Mouse (Mus musculus) heart, adult 2 months (tissue): Measurements from ENCODE around the gene Heg1. TPM values are rescaled to one million over a fixed set of nuclear protein-coding genes. Genes with fewer than 3 reads are reported as not detected.

Source experiments
- DNase-seq, 2 experiments: peaks; one replicate each; pipeline ENCODE4 v3.0.0; 2021
- H3K27ac ChIP-seq: fragments of 200-600 bp; 2 replicates; pipeline ENCODE4 v1.8.1; 2022
- H3K27me3 ChIP-seq: fragments of 200-500 bp; 2 replicates; pipeline ENCODE4 v1.6.1; 2012; ENCODE audit warnings: mild to moderate bottlenecking, low read length, inconsistent platforms, mixed read lengths; ENCODE audit not compliant: control insufficient read depth, insufficient read depth
- H3K36me3 ChIP-seq: fragments of 200-500 bp; 2 replicates; pipeline ENCODE4 v1.6.1; 2012; ENCODE audit warnings: low read length, inconsistent platforms; ENCODE audit not compliant: control insufficient read depth, insufficient read depth
- H3K4me1 ChIP-seq: fragments of 200-500 bp; 2 replicates; pipeline ENCODE4 v1.6.1; 2011; ENCODE audit warnings: low read length; ENCODE audit not compliant: control insufficient read depth, insufficient read depth
- H3K4me3 ChIP-seq: fragments of 200-600 bp; 2 replicates; pipeline ENCODE4 v1.8.1; 2022
- H3K79me2 ChIP-seq: fragments of 200-500 bp; replicated peaks from 2 replicates; pipeline ENCODE4 v1.6.1; 2012; ENCODE audit warnings: mild to moderate bottlenecking, inconsistent platforms, low read length, moderate library complexity, mixed read lengths; ENCODE audit not compliant: control insufficient read depth, insufficient read depth
- H3K9ac ChIP-seq: fragments of 200-500 bp; 2 replicates; pipeline ENCODE4 v1.6.1; 2012; ENCODE audit warnings: low read depth, mild to moderate bottlenecking, control low read depth, inconsistent platforms, low read length, mixed read lengths
- CTCF ChIP-seq: fragments of 200-600 bp; IDR thresholded peaks from 2 replicates; pipeline ENCODE4 v1.8.1; 2022; ENCODE audit warnings: antibody characterized with exemption, mild to moderate bottlenecking, moderate library complexity
- EP300 ChIP-seq: fragments of 200-500 bp; IDR thresholded peaks from 2 replicates; pipeline ENCODE4 v1.6.1; 2011; ENCODE audit warnings: low read depth, low read length, control low read depth; ENCODE audit not compliant: insufficient read depth
- POLR2A ChIP-seq: fragments of 200-500 bp; IDR thresholded peaks from 2 replicates; pipeline ENCODE4 v1.6.1; 2011; ENCODE audit warnings: mild to moderate bottlenecking, low read depth, low read length, control low read depth; ENCODE audit not compliant: insufficient read depth
- WGBS: fragments of 180-500 bp; shearing (Covaris S2); methylation state at CpG from one replicate; pipeline ENCODE4 v1.1.7; 2018; 5-methylcytosine and 5-hydroxymethylcytosine counted together
- intact Hi-C: fragments of 180-260 bp; cut with DNase I; formaldehyde crosslinking; loops from one replicate; pipeline ENCODE4 v1.15.1; 2025
- polyA plus RNA-seq: library from polyadenylated mRNA; depleted of rRNA; stranded (reverse); fragments of >200 nt; gene quantifications from 2 replicates; pipeline ENCODE4 v1.2.3, GENCODE M21; 2012
- total RNA-seq, 2 experiments: library from RNA; stranded (reverse); gene quantifications; 2 replicates each; pipeline ENCODE4 v1.2.3; 2021

Gene Heg1
- total and polyA plus RNA-seq, 3 experiments: 60.6 to 148 (median 126) TPM

DNA sequence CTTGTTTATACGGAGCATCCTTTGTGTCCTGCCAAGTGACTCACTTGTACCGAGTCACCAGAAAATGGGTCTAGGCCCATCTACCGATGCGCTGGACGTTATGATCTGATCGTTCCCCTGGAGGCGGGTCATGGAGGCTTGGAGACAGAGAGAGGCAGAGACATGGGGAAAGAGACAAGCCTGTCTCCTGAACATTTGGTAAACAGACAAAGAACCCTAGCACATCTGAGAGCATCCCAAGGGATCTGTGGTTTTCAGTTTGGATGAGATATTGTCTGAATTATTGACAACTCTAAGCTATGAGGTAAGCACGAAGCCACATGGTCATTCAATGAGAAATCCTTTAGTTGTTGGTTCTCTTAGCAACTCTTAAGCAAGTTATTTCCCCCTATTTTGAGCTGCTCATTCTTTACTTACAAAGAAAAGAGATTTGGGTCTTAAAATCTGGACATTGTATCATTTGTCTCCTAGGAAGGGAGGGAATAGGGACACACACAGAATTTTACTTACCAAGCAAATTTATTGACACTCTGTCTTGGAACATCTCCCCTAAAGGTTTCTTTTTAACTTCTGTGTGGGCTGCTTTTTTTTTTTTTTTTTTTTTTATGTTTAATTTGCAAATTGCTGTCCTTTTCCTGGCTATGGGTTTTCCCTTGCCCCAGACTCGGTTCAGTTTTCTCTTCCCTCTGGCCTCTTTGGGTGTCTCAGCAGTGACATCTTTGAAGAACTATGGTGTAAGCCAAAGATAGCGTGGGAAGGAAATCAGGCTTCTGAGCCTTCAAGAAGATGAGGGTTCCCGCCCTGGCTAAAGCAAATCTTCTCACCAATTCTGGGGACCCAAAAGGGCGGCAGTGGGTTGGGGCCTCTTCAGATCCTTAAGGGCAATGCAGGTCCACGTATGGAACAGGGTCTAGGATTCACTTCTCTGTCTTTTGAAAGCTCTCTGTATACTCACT, 686 bp upstream of the Heg1 start:
- peak overlapping the region; percentile 91 for H3K4me3 ChIP-seq
- peak overlapping the region; percentile 98 for H3K27ac ChIP-seq
- TF ChIP-seq CTCF: no peak
- TF ChIP-seq EP300: no peak
- no peak for TF ChIP-seq POLR2A
- H3K79me2 ChIP-seq: peaks cover 1% of the 10 kb centered on the region; the same call in 1 of the 2 replicates
- peaks cover 22% of the 10 kb centered on the region for H3K4me1 ChIP-seq
- H3K9ac ChIP-seq: peak overlapping the region; percentile 100
- DNase-seq: peak in 1 of 2 experiments; percentile 37
- 59% methylated on average over 13 of the region's 13 CpGs for WGBS
- intact Hi-C loops: no loop called here
- no peaks in the 10 kb centered on the region for H3K27me3 ChIP-seq
- peaks cover 3% of the 10 kb centered on the region for H3K36me3 ChIP-seq

DNA sequence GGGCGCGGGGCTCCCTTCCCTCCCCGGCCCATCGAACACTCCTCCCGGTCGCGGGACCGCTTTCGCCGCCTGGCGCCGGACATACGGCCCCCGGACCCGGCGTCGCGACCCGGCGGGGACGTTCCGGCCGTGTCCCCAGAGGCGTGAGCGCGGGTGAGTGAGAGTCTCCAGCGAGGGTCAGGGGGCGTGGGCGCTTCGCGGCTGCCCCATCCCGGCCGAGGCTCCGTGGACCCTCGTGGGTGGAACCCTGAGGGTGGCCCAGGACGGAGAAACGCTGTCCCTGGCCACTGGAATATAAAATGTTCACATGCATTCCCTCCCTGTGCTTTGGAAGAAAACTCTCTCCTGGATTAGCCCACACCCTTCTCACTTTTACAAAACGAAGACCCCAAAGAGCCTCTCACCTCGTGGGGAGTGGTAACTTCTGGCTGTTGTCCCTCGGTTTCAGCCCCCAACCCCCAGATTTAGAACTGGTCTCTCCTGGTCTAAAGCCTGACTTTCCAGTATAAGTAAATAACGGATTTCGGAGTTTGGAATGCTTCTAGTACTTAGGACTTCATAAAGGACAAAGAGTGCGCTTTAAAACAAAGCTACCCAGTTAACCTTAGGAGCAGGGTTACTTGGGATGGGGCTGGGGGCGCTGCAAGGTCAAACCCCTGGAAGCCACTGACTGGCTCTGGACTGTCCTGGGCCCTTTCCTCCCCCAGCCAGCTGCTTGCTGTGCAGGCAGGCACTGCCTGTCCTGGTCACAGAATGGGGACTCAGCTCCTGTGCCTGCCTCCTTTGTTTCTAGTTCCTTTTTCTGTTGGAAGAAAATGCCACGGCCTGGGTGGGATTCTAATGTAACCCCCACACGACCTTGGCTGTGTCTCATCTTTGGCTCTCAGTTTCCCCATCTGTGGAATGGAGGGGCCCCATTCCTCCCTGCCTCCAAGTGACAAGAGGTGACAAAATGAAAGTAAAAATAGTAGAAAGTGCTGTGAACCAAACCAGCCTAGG, 832 bp downstream of the Heg1 start:
- Histone ChIP-seq H3K36me3 (peaks cover 9% of the 10 kb centered on the region), H3K4me3 (peak overlapping the region; percentile 91), H3K4me1 (peaks cover 23% of the 10 kb centered on the region), H3K27me3 (no peaks in the 10 kb centered on the region), H3K79me2 (peaks cover 3% of the 10 kb centered on the region), H3K9ac (peak overlapping the region; percentile 100), H3K27ac (peak overlapping the region; percentile 98)
- TF ChIP-seq EP300 (no peak), POLR2A (peak; percentile 24; the same call in 1 of the 2 replicates), CTCF (peak; percentile 27; the same call in 1 of the 2 replicates)
- DNase-seq: peak; percentile 69 to 72
- WGBS: 1% methylated on average over 46 of the region's 46 CpGs
- intact Hi-C loops: no loop called here

DNA sequence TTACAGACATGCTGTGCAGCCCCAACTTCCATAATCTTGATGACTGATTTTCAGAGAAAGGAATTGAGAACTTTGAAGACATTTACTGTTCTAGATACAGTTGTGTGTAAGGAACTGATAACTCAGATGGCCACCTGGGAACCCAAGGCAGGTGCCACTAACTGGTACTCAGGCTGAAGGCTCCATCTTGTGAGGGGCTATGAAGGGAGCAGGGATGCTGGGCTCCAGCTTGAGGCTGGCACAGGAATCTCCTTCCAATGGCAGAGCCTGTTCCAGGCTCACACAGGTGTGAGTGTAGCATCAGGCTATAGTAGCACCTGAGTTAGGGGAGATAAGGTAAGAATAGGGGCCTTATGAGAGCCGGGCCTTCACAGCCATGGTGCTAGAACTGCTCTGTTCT, 1.9 kb downstream of the Heg1 start:
- DNase-seq: peak in 1 of 2 experiments; percentile 43
- Histone ChIP-seq H3K27ac (peak overlapping the region; percentile 98), H3K27me3 (no peaks in the 10 kb centered on the region), H3K9ac (peak overlapping the region; percentile 100), H3K4me3 (peak overlapping the region; percentile 91), H3K36me3 (peaks cover 11% of the 10 kb centered on the region), H3K79me2 (peaks cover 4% of the 10 kb centered on the region), H3K4me1 (peaks cover 23% of the 10 kb centered on the region)
- intact Hi-C loops: no loop called here
- WGBS: 15% methylated on average over 1 of the region's 1 CpGs
- TF ChIP-seq CTCF (no peak), POLR2A (0 out of 2 replicates have a peak, but pooled peaks have one; percentile 10), EP300 (no peak)

DNA sequence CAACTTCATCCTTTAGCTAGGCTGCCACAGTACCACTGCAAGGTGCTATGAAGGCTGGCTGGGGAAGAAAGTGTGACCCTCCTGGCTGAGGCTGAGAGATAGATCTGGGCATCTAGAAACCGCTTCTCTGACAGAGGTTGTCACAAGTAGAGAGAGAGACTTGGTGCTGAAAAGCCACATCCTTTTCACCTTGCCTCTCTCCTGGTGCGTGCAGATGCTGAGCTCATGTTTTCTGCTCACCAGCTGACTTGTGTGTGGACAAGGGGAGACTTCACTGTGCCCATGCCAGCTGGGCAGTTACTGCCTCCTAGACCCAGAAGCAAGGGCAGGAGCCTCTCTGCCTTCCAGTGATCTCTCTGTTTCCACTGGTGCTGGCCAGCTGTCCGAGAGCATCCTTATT, 3.6 kb downstream of the Heg1 start:
- Histone ChIP-seq H3K27me3 (no peaks in the 10 kb centered on the region), H3K4me3 (peak overlapping the region; percentile 91), H3K4me1 (peaks cover 29% of the 10 kb centered on the region), H3K27ac (peak overlapping the region; percentile 98), H3K36me3 (peaks cover 17% of the 10 kb centered on the region), H3K79me2 (peaks cover 4% of the 10 kb centered on the region), H3K9ac (peak overlapping the region; percentile 100)
- intact Hi-C loops: no loop called here
- DNase-seq: peak in 1 of 2 experiments; percentile 35
- TF ChIP-seq CTCF (no peak), EP300 (no peak), POLR2A (no peak)
- 16% methylated on average over 3 of the region's 3 CpGs for WGBS

DNA sequence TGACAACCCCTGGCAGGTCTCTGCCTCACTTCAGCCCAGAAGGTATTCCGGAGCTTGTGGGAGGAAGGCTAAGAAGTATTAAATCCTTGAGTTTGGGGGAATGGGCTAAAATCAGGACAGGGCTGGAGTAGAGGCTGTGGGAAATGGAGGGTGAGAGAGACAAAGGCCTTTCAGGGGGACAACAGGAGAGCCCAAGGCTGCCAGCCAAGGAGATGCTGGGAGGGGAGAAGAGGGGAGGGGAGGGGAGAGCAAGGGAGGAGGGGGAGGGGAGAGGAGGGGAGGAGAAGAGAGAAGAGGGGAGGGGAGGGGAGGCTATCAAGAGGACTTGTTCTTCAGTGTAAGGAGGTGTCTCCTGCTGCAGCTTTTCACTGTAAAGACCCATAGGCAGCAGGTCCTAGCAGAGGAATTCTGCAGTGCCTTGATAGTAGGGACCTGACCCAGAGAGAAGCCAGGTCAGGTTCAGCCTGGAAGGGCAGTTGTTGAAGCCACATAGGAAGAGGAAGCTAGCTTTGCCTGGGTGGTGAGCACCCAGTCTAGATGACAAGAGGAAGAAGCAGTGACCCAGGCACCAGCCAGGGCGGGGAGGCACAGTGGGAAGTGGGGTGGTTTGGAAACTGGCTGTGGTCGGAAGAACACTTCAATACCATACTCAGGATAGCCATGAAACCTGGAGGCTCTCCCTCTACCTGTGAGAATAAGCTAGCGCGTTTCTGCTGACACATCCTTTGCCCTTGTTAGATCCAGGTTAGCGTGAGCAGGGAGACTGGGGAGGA, 7.0 kb downstream of the Heg1 start:
- Histone ChIP-seq H3K27me3 (no peaks in the 10 kb centered on the region), H3K27ac (peak overlapping the region; percentile 68), H3K4me3 (peak overlapping the region; percentile 19), H3K36me3 (peaks cover 35% of the 10 kb centered on the region), H3K79me2 (peaks cover 12% of the 10 kb centered on the region), H3K4me1 (peaks cover 45% of the 10 kb centered on the region), H3K9ac (0 out of 2 replicates have a peak overlapping the region, but pooled peaks have one; percentile 2)
- peak; percentile 46 to 65 for DNase-seq
- TF ChIP-seq POLR2A: no peak
- intact Hi-C loops: loop anchor here (2.0 kb wide), 1 partner anchor 14 kb away; no protein-coding TSS in a partner anchor
- WGBS: 48% methylated on average over 6 of the region's 6 CpGs
